Mouse (Mus musculus) liver, adult (tissue): ENCODE measurements around the gene Gucy1b1.
A peak's percentile ranks its signal among the peaks of the same experiment; 100 is the strongest.

ENCODE experiments used
- GATA4 ChIP-seq: IDR thresholded peaks from 2 replicates; pipeline ENCODE4 v1.6.1; 2014; ENCODE audit warnings: mild to moderate bottlenecking, low read length; ENCODE audit not compliant: insufficient replicate concordance

Gene Gucy1b1

GRCm38 (mm10) chr3:82074201-82074851, at the start of gene Gucy1b1:
Gucy1b1 (minus strand) TSS chr3:82074689.
- no peak for TF ChIP-seq GATA4

- TF ChIP-seq GATA4 = no peak
These were observed 44.4 kb upstream of the Gucy1b1 start for GRCm38 (mm10) chr3:82118916-82119315.

- peak; percentile 89 for TF ChIP-seq GATA4
These were observed 38.0 kb upstream of the Gucy1b1 start for GRCm38 (mm10) chr3:82112439-82112838.

- 0 out of 2 replicates have a peak, but pooled peaks have one; percentile 17 for TF ChIP-seq GATA4
These were observed 37.5 kb upstream of the Gucy1b1 start for GRCm38 (mm10) chr3:82111986-82112385.

GRCm38 (mm10) chr3:82108951-82109350, 34.5 kb upstream of the Gucy1b1 start:
- TF ChIP-seq GATA4 = no peak

GRCm38 (mm10) chr3:82104229-82104628, 29.7 kb upstream of the Gucy1b1 start:
- no peak; the same call in 1 of the 2 replicates for TF ChIP-seq GATA4

- TF ChIP-seq GATA4 = no peak
These were observed 24.6 kb upstream of the Gucy1b1 start for GRCm38 (mm10) chr3:82099127-82099526.

- no peak for TF ChIP-seq GATA4
These were observed 22.3 kb upstream of the Gucy1b1 start for GRCm38 (mm10) chr3:82096801-82097200.

GRCm38 (mm10) chr3:82073741-82074181, 728 bp downstream of the Gucy1b1 start:
- no peak for TF ChIP-seq GATA4

- no peak for TF ChIP-seq GATA4
These were observed 6.7 kb downstream of the Gucy1b1 start for GRCm38 (mm10) chr3:82067830-82068229.

- TF ChIP-seq GATA4 = no peak
These were observed 12.9 kb downstream of the Gucy1b1 start for GRCm38 (mm10) chr3:82061402-82062180.

- TF ChIP-seq GATA4 = no peak
These were observed 17.3 kb downstream of the Gucy1b1 start for GRCm38 (mm10) chr3:82057201-82057600.

GRCm38 (mm10) chr3:82054283-82054974, 20.1 kb downstream of the Gucy1b1 start:
- TF ChIP-seq GATA4 = no peak

- no peak for TF ChIP-seq GATA4
These were observed 22.5 kb downstream of the Gucy1b1 start for GRCm38 (mm10) chr3:82052029-82052428.

- no peak for TF ChIP-seq GATA4
These were observed 23.0 kb downstream of the Gucy1b1 start for GRCm38 (mm10) chr3:82051468-82051867.

GRCm38 (mm10) chr3:82048681-82049080, 25.8 kb downstream of the Gucy1b1 start:
- TF ChIP-seq GATA4 = no peak

- no peak for TF ChIP-seq GATA4
These were observed 26.4 kb downstream of the Gucy1b1 start for GRCm38 (mm10) chr3:82048078-82048477.
